Mouse (Mus musculus): ENCODE measurements around the gene Clpp. TPM values are rescaled to one million over a fixed set of nuclear protein-coding genes. Genes with fewer than 3 reads are reported as not detected.

Clpp gene
- polyA plus RNA-seq, 1 experiment from 2014 or later, result 174 TPM

DNA sequence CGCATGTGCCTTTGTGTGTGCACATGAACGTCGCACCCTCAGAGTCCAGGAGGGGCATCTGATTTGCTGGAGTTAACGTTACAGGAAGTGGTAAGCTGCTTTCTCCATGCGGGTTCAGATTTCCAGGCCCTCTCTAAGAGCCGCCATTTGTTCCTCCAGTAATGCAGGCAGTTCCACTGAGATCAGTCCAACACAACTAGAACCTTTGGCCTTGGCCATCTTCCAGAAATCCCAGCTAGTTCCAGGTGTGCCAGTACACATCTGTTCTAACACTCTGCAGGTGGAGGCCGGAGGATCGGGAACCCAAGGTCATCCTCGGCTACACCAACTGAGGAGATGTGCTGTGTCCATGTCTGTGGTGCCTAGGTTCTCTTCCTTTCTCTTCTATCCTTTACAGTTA, 5.2 kb upstream of the Clpp start:
- WGBS, result 78% methylated on average over 9 of the region's 9 CpGs
- Histone ChIP-seq H3K9ac (ENCODE audit: low read depth, low read length) (no peak overlapping the region), H3K9me3 (ENCODE audit: control insufficient read depth, low read length) (no peaks in the 10 kb centered on the region), H3K27me3 (replicated peaks; ENCODE audit: control insufficient read depth, insufficient read depth, low read length) (no peaks in the 10 kb centered on the region), H3K4me3 (ENCODE audit: low read length) (no peak overlapping the region), H3K4me1 (ENCODE audit: control insufficient read depth, insufficient read depth, low read length) (peaks cover 8% of the 10 kb centered on the region; the same call in 1 of the 2 replicates), H3K4me2 (ENCODE audit: low read depth, low read length) (no peak overlapping the region), H3K36me3 (ENCODE audit: control insufficient read depth, insufficient read depth, low read length) (no peaks in the 10 kb centered on the region), H3K27ac (ENCODE audit: low read length) (no peak overlapping the region)
- no peak for ATAC-seq

DNA sequence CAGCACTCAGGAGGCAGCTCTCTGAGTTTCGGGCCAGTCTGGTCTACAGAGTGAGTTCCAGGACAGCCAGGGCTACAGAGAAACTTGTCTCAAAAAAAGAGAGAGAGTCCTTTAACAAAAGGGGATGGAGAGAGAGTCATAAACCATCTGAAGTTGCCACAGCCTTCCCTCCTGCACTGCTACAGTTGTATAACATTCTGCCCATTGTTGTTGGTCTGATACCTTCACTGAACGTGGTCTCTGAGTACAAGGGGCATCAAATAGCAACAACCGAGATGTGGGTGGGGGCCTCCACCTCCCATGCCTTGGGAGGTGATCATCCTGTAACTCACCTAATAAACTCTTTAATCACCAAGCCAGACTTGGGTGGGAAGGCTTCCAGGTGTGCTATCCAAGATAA, 4.4 kb upstream of the Clpp start:
- 80% methylated on average over 3 of the region's 3 CpGs for WGBS

DNA sequence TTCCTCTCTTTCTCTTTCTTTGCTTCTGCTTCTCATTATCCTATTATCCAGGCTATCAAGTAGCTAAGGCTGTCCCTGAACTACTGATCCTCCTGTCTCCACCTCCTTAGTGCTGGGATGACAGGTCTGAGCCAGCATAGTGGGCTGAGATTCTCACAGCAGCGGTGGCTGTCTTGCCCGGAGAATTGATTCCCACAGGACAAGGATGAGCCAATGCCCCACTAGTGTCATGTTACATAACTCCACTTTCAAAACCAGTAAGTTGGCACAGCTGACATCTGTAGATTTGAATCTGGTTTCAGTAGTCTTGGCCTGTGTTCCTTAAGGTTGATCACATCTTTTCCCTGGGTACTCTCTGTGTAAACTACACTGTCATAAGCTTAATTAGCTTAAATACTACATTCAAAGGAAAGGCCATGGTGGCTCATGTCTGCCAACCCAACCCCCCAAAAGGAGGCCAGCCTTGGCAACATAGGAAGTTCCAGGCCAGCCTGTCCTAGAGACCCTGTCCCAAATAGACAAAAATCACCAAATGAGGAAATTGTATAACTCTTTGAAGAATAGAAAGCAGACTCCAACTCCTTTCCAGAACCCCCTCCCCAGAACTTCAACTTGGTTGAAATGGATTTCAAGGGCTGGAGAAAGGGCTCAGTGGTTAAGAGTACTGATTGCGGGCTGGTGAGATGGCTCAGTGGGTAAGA, 3.9 kb upstream of the Clpp start:
- ATAC-seq, result no peak
- no peak overlapping the region for H3K4me3 ChIP-seq (ENCODE audit: low read length)
- H3K4me1 ChIP-seq (ENCODE audit: control insufficient read depth, insufficient read depth, low read length), result peaks cover 12% of the 10 kb centered on the region
- H3K9ac ChIP-seq (ENCODE audit: low read depth, low read length), result no peak overlapping the region
- H3K4me2 ChIP-seq (ENCODE audit: low read depth, low read length), result no peak overlapping the region
- H3K27me3 ChIP-seq (replicated peaks; ENCODE audit: control insufficient read depth, insufficient read depth, low read length), result no peaks in the 10 kb centered on the region
- H3K9me3 ChIP-seq (ENCODE audit: control insufficient read depth, low read length), result no peaks in the 10 kb centered on the region
- no peaks in the 10 kb centered on the region for H3K36me3 ChIP-seq (ENCODE audit: control insufficient read depth, insufficient read depth, low read length)
- WGBS, result 86% methylated on average over 3 of the region's 3 CpGs
- no peak overlapping the region for H3K27ac ChIP-seq (ENCODE audit: low read length)

More for the DNA sequence above, 4.4 kb upstream of the Clpp start:
- peaks cover 8% of the 10 kb centered on the region; the same call in 1 of the 2 replicates for H3K4me1 ChIP-seq (ENCODE audit: control insufficient read depth, insufficient read depth, low read length)
- H3K9me3 ChIP-seq (ENCODE audit: control insufficient read depth, low read length), result no peaks in the 10 kb centered on the region
- ATAC-seq, result no peak
- no peak overlapping the region for H3K27ac ChIP-seq (ENCODE audit: low read length)
- H3K4me3 ChIP-seq (ENCODE audit: low read length), result no peak overlapping the region
- no peaks in the 10 kb centered on the region for H3K27me3 ChIP-seq (replicated peaks; ENCODE audit: control insufficient read depth, insufficient read depth, low read length)
- no peak overlapping the region for H3K9ac ChIP-seq (ENCODE audit: low read depth, low read length)
- no peaks in the 10 kb centered on the region for H3K36me3 ChIP-seq (ENCODE audit: control insufficient read depth, insufficient read depth, low read length)
- no peak overlapping the region for H3K4me2 ChIP-seq (ENCODE audit: low read depth, low read length)

DNA sequence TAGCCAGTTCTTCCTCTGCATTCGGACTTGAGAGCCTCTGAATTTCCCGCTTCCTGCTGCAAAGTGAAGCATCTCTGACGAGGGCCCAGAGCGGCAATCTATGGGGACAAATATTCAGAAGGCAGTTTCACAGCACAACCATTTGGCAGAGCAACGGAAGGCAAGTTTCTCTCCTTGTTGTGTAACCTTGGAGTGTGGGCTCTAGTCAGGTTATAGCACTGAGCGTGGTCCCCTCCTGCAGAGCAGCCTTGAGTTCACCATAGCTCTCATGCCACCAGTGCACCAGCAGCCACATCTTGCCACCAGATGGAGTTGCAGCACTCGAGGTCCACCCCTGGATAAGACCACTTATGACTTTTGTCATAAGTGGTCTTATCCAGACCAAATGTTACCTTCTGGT, 1.7 kb upstream of the Clpp start:
- Histone ChIP-seq H3K9me3 (ENCODE audit: control insufficient read depth, low read length) (no peaks in the 10 kb centered on the region), H3K4me2 (ENCODE audit: low read depth, low read length) (no peak overlapping the region), H3K27ac (ENCODE audit: low read length) (no peak overlapping the region), H3K36me3 (ENCODE audit: control insufficient read depth, insufficient read depth, low read length) (peaks cover 6% of the 10 kb centered on the region), H3K4me3 (ENCODE audit: low read length) (no peak overlapping the region), H3K27me3 (replicated peaks; ENCODE audit: control insufficient read depth, insufficient read depth, low read length) (no peaks in the 10 kb centered on the region), H3K9ac (ENCODE audit: low read depth, low read length) (no peak overlapping the region), H3K4me1 (ENCODE audit: control insufficient read depth, insufficient read depth, low read length) (peaks cover 9% of the 10 kb centered on the region)
- 90% methylated on average over 7 of the region's 7 CpGs for WGBS
- ATAC-seq, result no peak

DNA sequence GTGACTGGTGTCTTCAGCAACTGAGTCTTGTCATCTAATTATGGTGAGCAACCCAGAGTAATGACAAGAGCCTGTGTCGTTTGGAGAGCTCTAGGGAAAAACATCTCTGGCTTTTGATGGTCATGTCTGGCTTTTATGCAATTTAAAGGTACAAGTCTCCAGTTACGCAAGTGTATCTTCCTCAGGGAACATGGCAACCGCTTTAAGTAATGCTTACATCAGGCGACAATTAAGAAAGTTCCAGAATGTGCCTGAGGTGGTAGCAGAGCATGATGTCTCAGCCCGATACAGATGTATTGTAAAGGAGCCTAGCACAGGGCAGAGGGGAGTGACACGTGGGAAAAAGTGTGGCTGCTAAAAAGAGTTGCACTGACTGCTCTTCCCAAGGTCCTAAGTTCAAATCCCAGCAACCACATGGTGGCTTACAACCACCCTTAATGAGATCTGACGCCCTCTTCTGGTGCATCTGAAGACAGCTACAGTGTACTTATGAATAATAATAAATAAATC, 1.1 kb upstream of the Clpp start:
- Histone ChIP-seq H3K36me3 (ENCODE audit: control insufficient read depth, insufficient read depth, low read length) (peaks cover 11% of the 10 kb centered on the region), H3K9ac (ENCODE audit: low read depth, low read length) (peak overlapping the region; percentile 91; the same call in 1 of the 2 replicates), H3K27me3 (replicated peaks; ENCODE audit: control insufficient read depth, insufficient read depth, low read length) (no peaks in the 10 kb centered on the region), H3K4me1 (ENCODE audit: control insufficient read depth, insufficient read depth, low read length) (peaks cover 9% of the 10 kb centered on the region), H3K9me3 (ENCODE audit: control insufficient read depth, low read length) (no peaks in the 10 kb centered on the region), H3K27ac (ENCODE audit: low read length) (no peak overlapping the region), H3K4me3 (ENCODE audit: low read length) (peak overlapping the region; percentile 82), H3K4me2 (ENCODE audit: low read depth, low read length) (peak overlapping the region; percentile 64)
- ATAC-seq, result no peak
- 73% methylated on average over 7 of the region's 7 CpGs for WGBS

DNA sequence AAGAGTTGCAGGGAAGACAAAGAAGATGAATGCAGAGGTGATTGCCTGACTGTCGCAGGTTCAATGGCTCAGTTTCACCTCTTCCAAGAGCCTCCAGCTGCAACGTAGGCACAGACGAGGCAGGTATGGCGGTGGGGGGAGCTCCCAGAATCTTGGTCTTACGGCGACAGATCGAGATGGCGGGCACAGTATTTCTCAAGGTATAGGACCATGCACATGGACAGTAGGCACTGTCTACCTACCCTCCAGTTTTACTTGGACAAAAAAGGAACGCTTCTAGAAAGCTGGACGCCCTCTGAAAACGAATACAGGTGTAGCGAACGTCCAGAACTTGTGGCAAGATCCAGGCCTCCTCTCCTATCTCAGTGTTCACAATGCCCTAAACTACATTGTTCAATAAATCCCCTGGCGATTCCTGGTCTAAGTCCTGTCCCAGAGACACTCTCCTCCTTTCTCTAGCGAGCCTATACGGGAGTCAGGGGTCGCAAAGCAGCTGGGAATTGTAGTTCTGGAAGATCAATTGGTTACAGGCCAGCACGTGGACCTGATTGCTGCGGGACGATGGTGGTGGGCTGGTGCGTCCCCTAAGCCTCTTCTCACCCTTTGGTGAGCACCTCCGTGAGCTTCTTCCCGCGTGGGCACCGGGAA, 514 bp upstream of the Clpp start:
- Histone ChIP-seq H3K27ac (ENCODE audit: low read length) (peak overlapping the region; percentile 69), H3K9me3 (ENCODE audit: control insufficient read depth, low read length) (no peaks in the 10 kb centered on the region), H3K4me2 (ENCODE audit: low read depth, low read length) (peak overlapping the region; percentile 64), H3K4me3 (ENCODE audit: low read length) (peak overlapping the region; percentile 82), H3K27me3 (replicated peaks; ENCODE audit: control insufficient read depth, insufficient read depth, low read length) (no peaks in the 10 kb centered on the region), H3K9ac (ENCODE audit: low read depth, low read length) (peak overlapping the region; percentile 91), H3K4me1 (ENCODE audit: control insufficient read depth, insufficient read depth, low read length) (peaks cover 9% of the 10 kb centered on the region), H3K36me3 (ENCODE audit: control insufficient read depth, insufficient read depth, low read length) (peaks cover 11% of the 10 kb centered on the region)
- 2% methylated on average over 25 of the region's 25 CpGs for WGBS
- ATAC-seq, result peak; percentile 94

DNA sequence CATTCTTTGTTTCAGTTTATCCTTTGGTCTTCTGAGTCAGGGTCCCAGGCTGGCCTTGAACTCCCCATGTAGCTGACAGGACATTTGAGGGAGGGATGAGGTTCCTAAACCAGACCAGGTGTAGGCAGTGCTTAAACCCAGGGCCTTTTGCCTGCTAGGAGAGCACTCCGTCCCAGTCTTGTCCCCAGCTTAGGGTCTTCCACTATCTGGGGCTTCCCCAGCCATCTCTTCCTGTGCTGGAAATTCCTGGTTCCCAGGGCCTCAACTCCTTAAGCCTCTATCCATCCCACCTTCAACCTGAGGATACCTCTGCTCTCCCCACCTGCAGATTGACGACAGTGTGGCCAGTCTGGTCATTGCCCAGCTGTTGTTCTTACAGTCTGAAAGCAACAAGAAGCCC, 861 bp downstream of the Clpp start:
- H3K9me3 ChIP-seq (ENCODE audit: control insufficient read depth, low read length), result no peaks in the 10 kb centered on the region
- 75% methylated on average over 2 of the region's 2 CpGs for WGBS
- no peak for ATAC-seq
- peaks cover 17% of the 10 kb centered on the region for H3K36me3 ChIP-seq (ENCODE audit: control insufficient read depth, insufficient read depth, low read length)
- H3K4me1 ChIP-seq (ENCODE audit: control insufficient read depth, insufficient read depth, low read length), result peaks cover 8% of the 10 kb centered on the region
- H3K4me3 ChIP-seq (ENCODE audit: low read length), result peak overlapping the region; percentile 82
- peak overlapping the region; percentile 91 for H3K9ac ChIP-seq (ENCODE audit: low read depth, low read length)
- no peak overlapping the region for H3K27ac ChIP-seq (ENCODE audit: low read length)
- no peaks in the 10 kb centered on the region for H3K27me3 ChIP-seq (replicated peaks; ENCODE audit: control insufficient read depth, insufficient read depth, low read length)
- H3K4me2 ChIP-seq (ENCODE audit: low read depth, low read length), result peak overlapping the region; percentile 67

DNA sequence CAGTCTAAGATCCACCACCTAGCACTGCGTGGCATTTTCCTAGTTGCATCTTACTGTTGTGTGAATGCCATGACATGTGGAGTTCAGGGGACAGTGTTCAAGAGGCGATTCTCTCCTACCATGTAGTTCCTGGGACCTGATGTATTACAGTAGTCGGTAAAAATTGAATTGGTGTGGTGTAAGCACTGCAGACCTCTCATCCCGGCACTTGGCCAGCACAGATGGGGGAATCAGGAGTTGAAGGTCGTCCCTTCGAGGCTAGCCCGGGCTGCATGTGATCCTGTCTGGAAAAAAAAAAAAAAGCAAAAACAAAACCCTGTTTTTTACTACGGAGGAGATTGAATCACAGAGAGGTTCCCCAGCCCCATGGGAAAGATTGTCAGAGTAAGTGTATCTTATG, 4.9 kb downstream of the Clpp start:
- no peaks in the 10 kb centered on the region for H3K9me3 ChIP-seq (ENCODE audit: control insufficient read depth, low read length)
- no peak for ATAC-seq
- no peak overlapping the region for H3K4me3 ChIP-seq (ENCODE audit: low read length)
- H3K4me2 ChIP-seq (ENCODE audit: low read depth, low read length), result no peak overlapping the region
- peaks cover 26% of the 10 kb centered on the region for H3K36me3 ChIP-seq (ENCODE audit: control insufficient read depth, insufficient read depth, low read length)
- H3K27me3 ChIP-seq (replicated peaks; ENCODE audit: control insufficient read depth, insufficient read depth, low read length), result no peaks in the 10 kb centered on the region
- peaks cover 12% of the 10 kb centered on the region for H3K4me1 ChIP-seq (ENCODE audit: control insufficient read depth, insufficient read depth, low read length)
- 89% methylated on average over 8 of the region's 8 CpGs for WGBS
- H3K27ac ChIP-seq (ENCODE audit: low read length), result no peak overlapping the region
- H3K9ac ChIP-seq (ENCODE audit: low read depth, low read length), result no peak overlapping the region

DNA sequence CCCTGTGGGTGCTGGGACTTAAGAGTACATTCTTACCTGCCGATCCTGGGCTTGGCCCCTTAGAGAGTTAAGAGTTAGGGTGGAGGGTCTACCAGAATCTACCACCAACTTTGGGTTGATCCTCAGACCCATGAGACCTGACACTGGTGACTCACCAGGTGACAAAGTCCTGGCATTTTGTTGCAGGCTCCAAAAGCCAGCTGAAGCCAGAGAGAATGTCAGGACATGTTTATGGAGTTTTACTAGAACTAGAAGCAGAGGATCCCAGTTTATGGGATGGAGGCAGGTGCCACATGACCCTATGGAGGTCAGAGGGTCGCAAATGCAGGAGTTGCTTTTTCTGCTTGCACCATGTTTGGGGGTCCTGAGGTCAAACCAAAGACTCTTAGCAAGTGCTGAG, 6.4 kb downstream of the Clpp start:
- Histone ChIP-seq H3K4me1 (ENCODE audit: control insufficient read depth, insufficient read depth, low read length) (0 out of 2 replicates have a peak, but pooled peaks cover 5% of the 10 kb centered on the region), H3K36me3 (ENCODE audit: control insufficient read depth, insufficient read depth, low read length) (peaks cover 26% of the 10 kb centered on the region), H3K27me3 (replicated peaks; ENCODE audit: control insufficient read depth, insufficient read depth, low read length) (no peaks in the 10 kb centered on the region), H3K4me2 (ENCODE audit: low read depth, low read length) (0 out of 2 replicates have a peak overlapping the region, but pooled peaks have one; percentile 22), H3K4me3 (ENCODE audit: low read length) (no peak overlapping the region; the same call in 1 of the 2 replicates), H3K9ac (ENCODE audit: low read depth, low read length) (0 out of 2 replicates have a peak overlapping the region, but pooled peaks have one; percentile 21), H3K27ac (ENCODE audit: low read length) (no peak overlapping the region), H3K9me3 (ENCODE audit: control insufficient read depth, low read length) (no peaks in the 10 kb centered on the region)
- WGBS, result 72% methylated on average over 2 of the region's 2 CpGs
- ATAC-seq, result peak; percentile 1; the same call in 1 of the 2 replicates

Measured in intestine, embryonic 16.5 days (tissue).